Comparison of ENCODE assay signal across 18 mouse cellular contexts in the genomic region with DNA sequence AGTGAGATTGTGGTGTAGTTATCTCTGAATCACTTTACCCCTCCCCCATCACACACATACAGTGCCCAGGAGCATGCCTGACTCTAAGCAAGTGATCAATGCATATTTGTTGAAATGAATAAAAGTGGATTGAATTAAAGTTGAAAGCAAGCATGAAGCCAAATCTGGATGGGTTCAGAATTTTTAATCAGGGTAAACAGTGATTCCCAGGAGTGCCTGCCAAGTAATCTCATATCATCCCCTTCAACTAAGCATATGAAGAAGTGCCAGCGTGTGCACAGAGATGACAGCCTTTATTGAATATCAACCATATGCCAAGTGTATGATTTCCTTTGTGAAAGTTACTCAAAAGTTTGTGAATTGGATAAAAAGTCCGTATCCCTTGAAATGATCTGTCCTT.
"Had no signal": no experiment of that assay in that cellular context is flagged by ENCODE, and none has a peak within 500 bp of the region (broad histone marks: within the 10 kb centered on the region; RNA-seq: fewer than 3 reads in every experiment).

No protein-coding gene starts in this region.

- H3K9me3 ChIP-seq: midbrain, embryonic 10.5 days; midbrain, embryonic 12.5 days; neural tube, embryonic 13.5 days; neural tube, embryonic 15.5 days had no signal

- H3K36me3 ChIP-seq: midbrain, embryonic 10.5 days; midbrain, embryonic 12.5 days; neural tube, embryonic 13.5 days; neural tube, embryonic 15.5 days had no signal

- H3K4me2 ChIP-seq: lung, embryonic 14.5 days; midbrain, embryonic 12.5 days; neural tube, embryonic 13.5 days; neural tube, embryonic 15.5 days had no signal

- H3K27me3 ChIP-seq: midbrain, embryonic 12.5 days; neural tube, embryonic 13.5 days; neural tube, embryonic 15.5 days had no signal

- DNase-seq: lung, adult 18-20 months; lung, embryonic 14.5 days; lung, postnatal 10 days; lung, postnatal 4 days; midbrain, embryonic 14.5 days; retina, postnatal 1 day; right cerebral cortex, adult 18-20 months; right cerebral cortex, postnatal 25 days; right cerebral cortex, postnatal 4 days; spleen, adult 18-20 months; thymus, adult 18-20 months; thymus, postnatal 14 days; thymus, postnatal 36 days had no signal

- H3K4me3 ChIP-seq: midbrain, embryonic 10.5 days; midbrain, embryonic 12.5 days; myocyte; neural tube, embryonic 13.5 days; neural tube, embryonic 15.5 days had no signal

- H3K9ac ChIP-seq: lung, embryonic 14.5 days; midbrain, embryonic 12.5 days; neural tube, embryonic 13.5 days; neural tube, embryonic 15.5 days had no signal

- H3K27ac ChIP-seq: midbrain, embryonic 10.5 days; midbrain, embryonic 12.5 days; neural tube, embryonic 13.5 days; neural tube, embryonic 15.5 days had no signal

- H3K4me1 ChIP-seq: midbrain, embryonic 10.5 days; midbrain, embryonic 12.5 days; neural tube, embryonic 13.5 days; neural tube, embryonic 15.5 days had no signal
